Mouse (Mus musculus): ENCODE results near the gene Rab33b. TPM values are rescaled to one million over a fixed set of nuclear protein-coding genes. Genes with fewer than 3 reads are reported as not detected.

The Rab33b gene
- polyA plus RNA-seq, 1 experiment from 2014 or later: 24.2 TPM

- Histone ChIP-seq H3K4me3 (replicated peaks) (no peak overlapping the region), H3K4me1 (replicated peaks) (peaks cover 21% of the 10 kb centered on the region), H3K9ac (replicated peaks) (no peak overlapping the region), H3K36me3 (peaks cover 5% of the 10 kb centered on the region; the same call in 1 of the 2 replicates), H3K4me2 (no peak overlapping the region), H3K27me3 (no peaks in the 10 kb centered on the region), H3K9me3 (no peaks in the 10 kb centered on the region), H3K27ac (no peak overlapping the region)
- ATAC-seq (ENCODE audit: insufficient number of reproducible peaks, insufficient read depth, low FRiP score, low TSS enrichment, low read depth): no peak
- WGBS: 94% methylated on average over 4 of the region's 4 CpGs
Observed at GRCm38 (mm10) chr3:51486491-51487195, 2.9 kb downstream of the Rab33b start.

GRCm38 (mm10) chr3:51490088-51490753 lies 6.5 kb downstream of the Rab33b start:
- H3K27me3 ChIP-seq: no peaks in the 10 kb centered on the region
- 84% methylated on average over 7 of the region's 7 CpGs for WGBS
- H3K4me2 ChIP-seq: no peak overlapping the region
- H3K4me3 ChIP-seq (replicated peaks): no peak overlapping the region
- H3K4me1 ChIP-seq (replicated peaks): peaks cover 8% of the 10 kb centered on the region
- ATAC-seq (ENCODE audit: insufficient number of reproducible peaks, insufficient read depth, low FRiP score, low TSS enrichment, low read depth): no peak
- H3K27ac ChIP-seq: peak overlapping the region; percentile 62
- no peak overlapping the region for H3K9ac ChIP-seq (replicated peaks)
- peaks cover 28% of the 10 kb centered on the region for H3K36me3 ChIP-seq
- no peaks in the 10 kb centered on the region for H3K9me3 ChIP-seq

- H3K4me3 ChIP-seq (replicated peaks): no peak overlapping the region
- no peak overlapping the region for H3K4me2 ChIP-seq
- WGBS: 88% methylated on average over 13 of the region's 13 CpGs
- H3K36me3 ChIP-seq: peaks cover 36% of the 10 kb centered on the region
- no peak overlapping the region for H3K9ac ChIP-seq (replicated peaks)
- no peaks in the 10 kb centered on the region for H3K4me1 ChIP-seq (replicated peaks)
- H3K27ac ChIP-seq: no peak overlapping the region
- no peak for ATAC-seq (ENCODE audit: insufficient number of reproducible peaks, insufficient read depth, low FRiP score, low TSS enrichment, low read depth)
- no peaks in the 10 kb centered on the region for H3K27me3 ChIP-seq
- no peaks in the 10 kb centered on the region for H3K9me3 ChIP-seq
Observed at GRCm38 (mm10) chr3:51493272-51493838, 9.6 kb downstream of the Rab33b start.

GRCm38 (mm10) chr3:51494466-51494865 lies 10.7 kb downstream of the Rab33b start:
- 86% methylated on average over 2 of the region's 2 CpGs for WGBS

GRCm38 (mm10) chr3:51495646-51496045 lies 11.9 kb downstream of the Rab33b start:
- Histone ChIP-seq H3K9me3 (no peaks in the 10 kb centered on the region), H3K9ac (replicated peaks) (no peak overlapping the region), H3K27me3 (no peaks in the 10 kb centered on the region), H3K4me2 (no peak overlapping the region), H3K4me1 (replicated peaks) (no peaks in the 10 kb centered on the region), H3K36me3 (peaks cover 36% of the 10 kb centered on the region), H3K27ac (no peak overlapping the region), H3K4me3 (replicated peaks) (no peak overlapping the region)
- 90% methylated on average over 9 of the region's 9 CpGs for WGBS
- no peak for ATAC-seq (ENCODE audit: insufficient number of reproducible peaks, insufficient read depth, low FRiP score, low TSS enrichment, low read depth)

More at GRCm38 (mm10) chr3:51494466-51494865, 10.7 kb downstream of the Rab33b start:
- no peaks in the 10 kb centered on the region for H3K4me1 ChIP-seq (replicated peaks)
- no peak for ATAC-seq (ENCODE audit: insufficient number of reproducible peaks, insufficient read depth, low FRiP score, low TSS enrichment, low read depth)
- H3K36me3 ChIP-seq: peaks cover 36% of the 10 kb centered on the region
- no peaks in the 10 kb centered on the region for H3K9me3 ChIP-seq
- H3K4me2 ChIP-seq: no peak overlapping the region
- H3K27ac ChIP-seq: no peak overlapping the region
- no peak overlapping the region for H3K9ac ChIP-seq (replicated peaks)
- H3K27me3 ChIP-seq: no peaks in the 10 kb centered on the region
- H3K4me3 ChIP-seq (replicated peaks): no peak overlapping the region

- H3K9ac ChIP-seq (replicated peaks): no peak overlapping the region
- H3K27ac ChIP-seq: no peak overlapping the region
- WGBS: 85% methylated on average over 1 of the region's 1 CpGs
- ATAC-seq (ENCODE audit: insufficient number of reproducible peaks, insufficient read depth, low FRiP score, low TSS enrichment, low read depth): no peak
- H3K36me3 ChIP-seq: peaks cover 31% of the 10 kb centered on the region
- H3K4me1 ChIP-seq (replicated peaks): no peaks in the 10 kb centered on the region
- no peak overlapping the region for H3K4me3 ChIP-seq (replicated peaks)
- H3K4me2 ChIP-seq: no peak overlapping the region
- H3K9me3 ChIP-seq: no peaks in the 10 kb centered on the region
- no peaks in the 10 kb centered on the region for H3K27me3 ChIP-seq
Observed at GRCm38 (mm10) chr3:51497978-51498377, 14.3 kb downstream of the Rab33b start.

- H3K27me3 ChIP-seq: no peaks in the 10 kb centered on the region
- H3K9ac ChIP-seq (replicated peaks): no peak overlapping the region
- peaks cover 24% of the 10 kb centered on the region for H3K36me3 ChIP-seq
- no peak overlapping the region for H3K27ac ChIP-seq
- H3K4me1 ChIP-seq (replicated peaks): no peaks in the 10 kb centered on the region
- whole genome bisulfite sequencing: 83% methylated on average over 5 of the region's 5 CpGs
- no peak overlapping the region for H3K4me3 ChIP-seq (replicated peaks)
- no peak overlapping the region for H3K4me2 ChIP-seq
- ATAC-seq (ENCODE audit: insufficient number of reproducible peaks, insufficient read depth, low FRiP score, low TSS enrichment, low read depth): no peak
- H3K9me3 ChIP-seq: no peaks in the 10 kb centered on the region
Observed at GRCm38 (mm10) chr3:51498659-51499058, 14.9 kb downstream of the Rab33b start.

GRCm38 (mm10) chr3:51499876-51500275 lies 16.2 kb downstream of the Rab33b start:
- no peaks in the 10 kb centered on the region for H3K4me1 ChIP-seq (replicated peaks)
- no peak overlapping the region for H3K4me3 ChIP-seq (replicated peaks)
- 90% methylated on average over 4 of the region's 4 CpGs for WGBS
- no peak overlapping the region for H3K9ac ChIP-seq (replicated peaks)
- peaks cover 17% of the 10 kb centered on the region for H3K36me3 ChIP-seq
- H3K27me3 ChIP-seq: no peaks in the 10 kb centered on the region
- H3K4me2 ChIP-seq: no peak overlapping the region
- H3K27ac ChIP-seq: no peak overlapping the region
- no peaks in the 10 kb centered on the region for H3K9me3 ChIP-seq
- no peak for ATAC-seq (ENCODE audit: insufficient number of reproducible peaks, insufficient read depth, low FRiP score, low TSS enrichment, low read depth)

- Histone ChIP-seq H3K36me3 (no peaks in the 10 kb centered on the region), H3K4me2 (no peak overlapping the region), H3K4me3 (replicated peaks) (no peak overlapping the region), H3K27ac (no peak overlapping the region), H3K9me3 (no peaks in the 10 kb centered on the region), H3K9ac (replicated peaks) (no peak overlapping the region), H3K4me1 (replicated peaks) (no peaks in the 10 kb centered on the region), H3K27me3 (no peaks in the 10 kb centered on the region)
- ATAC-seq (ENCODE audit: insufficient number of reproducible peaks, insufficient read depth, low FRiP score, low TSS enrichment, low read depth): no peak
- 74% methylated on average over 11 of the region's 11 CpGs for WGBS
Observed at GRCm38 (mm10) chr3:51504385-51504952, 20.7 kb downstream of the Rab33b start.

- H3K4me2 ChIP-seq: no peak overlapping the region
- ATAC-seq (ENCODE audit: insufficient number of reproducible peaks, insufficient read depth, low FRiP score, low TSS enrichment, low read depth): no peak
- H3K9ac ChIP-seq (replicated peaks): no peak overlapping the region
- no peaks in the 10 kb centered on the region for H3K4me1 ChIP-seq (replicated peaks)
- H3K27ac ChIP-seq: no peak overlapping the region
- WGBS: 73% methylated on average over 19 of the region's 19 CpGs
- no peaks in the 10 kb centered on the region for H3K9me3 ChIP-seq
- H3K27me3 ChIP-seq: no peaks in the 10 kb centered on the region
- H3K4me3 ChIP-seq (replicated peaks): no peak overlapping the region
- no peaks in the 10 kb centered on the region for H3K36me3 ChIP-seq
Observed at GRCm38 (mm10) chr3:51505465-51505864, 21.7 kb downstream of the Rab33b start.

- H3K27ac ChIP-seq: no peak overlapping the region; the same call in 1 of the 2 replicates
- H3K27me3 ChIP-seq: no peaks in the 10 kb centered on the region
- H3K36me3 ChIP-seq: no peaks in the 10 kb centered on the region
- no peak overlapping the region for H3K4me3 ChIP-seq (replicated peaks)
- no peaks in the 10 kb centered on the region for H3K9me3 ChIP-seq
- H3K4me1 ChIP-seq (replicated peaks): no peaks in the 10 kb centered on the region
- no peak overlapping the region for H3K4me2 ChIP-seq
- WGBS: 39% methylated on average over 8 of the region's 8 CpGs
- H3K9ac ChIP-seq (replicated peaks): no peak overlapping the region
- no peak for ATAC-seq (ENCODE audit: insufficient number of reproducible peaks, insufficient read depth, low FRiP score, low TSS enrichment, low read depth)
Observed at GRCm38 (mm10) chr3:51510903-51511302, 27.2 kb downstream of the Rab33b start.

All from limb, embryonic 12.5 days (tissue).